Mouse (Mus musculus): Measurements from ENCODE around the gene Neurl4. TPM values are rescaled to one million over a fixed set of nuclear protein-coding genes. Genes with fewer than 3 reads are reported as not detected.

Neurl4 gene
- polyA plus RNA-seq, 1 experiment, result 23.9 TPM

DNA sequence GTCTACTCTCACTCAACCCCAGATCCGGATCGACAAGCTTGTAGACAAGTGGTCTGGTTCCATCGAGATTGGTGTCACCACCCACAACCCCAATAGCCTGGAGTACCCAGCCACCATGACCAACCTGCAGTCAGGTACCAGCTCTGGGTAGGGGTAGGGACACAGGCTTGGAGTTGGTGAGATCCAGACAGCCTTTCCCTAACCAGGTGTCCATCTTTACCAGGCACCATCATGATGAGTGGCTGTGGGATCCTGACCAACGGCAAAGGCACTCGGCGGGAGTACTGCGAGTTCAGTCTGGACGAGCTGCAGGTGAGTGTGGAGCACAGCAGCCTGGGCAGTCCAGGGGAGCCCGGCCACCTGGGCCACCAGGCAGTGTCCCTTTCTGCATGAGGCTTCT lies 3.4 kb downstream of the Neurl4 start:
- 95% methylated on average over 9 of the region's 9 CpGs for WGBS
- Histone ChIP-seq H3K36me3 (ENCODE audit: control insufficient read depth, insufficient read depth, low read length) (peaks cover 50% of the 10 kb centered on the region), H3K27me3 (ENCODE audit: control insufficient read depth, insufficient read depth, low read length) (no peaks in the 10 kb centered on the region), H3K27ac (ENCODE audit: insufficient read depth, low read depth, low read length) (no peak overlapping the region), H3K4me1 (ENCODE audit: control insufficient read depth, insufficient read depth, insufficient read length, low read length) (peaks cover 13% of the 10 kb centered on the region), H3K4me3 (ENCODE audit: low read depth, low read length) (no peak overlapping the region)
- TF ChIP-seq CTCF (IDR thresholded peaks at IDR 0.05; ENCODE audit: extremely low read depth, insufficient read length, insufficient replicate concordance, low read depth, low read length) (no peak), POLR2A (IDR thresholded peaks at IDR 0.05; ENCODE audit: low read depth, low read length) (no peak)

DNA sequence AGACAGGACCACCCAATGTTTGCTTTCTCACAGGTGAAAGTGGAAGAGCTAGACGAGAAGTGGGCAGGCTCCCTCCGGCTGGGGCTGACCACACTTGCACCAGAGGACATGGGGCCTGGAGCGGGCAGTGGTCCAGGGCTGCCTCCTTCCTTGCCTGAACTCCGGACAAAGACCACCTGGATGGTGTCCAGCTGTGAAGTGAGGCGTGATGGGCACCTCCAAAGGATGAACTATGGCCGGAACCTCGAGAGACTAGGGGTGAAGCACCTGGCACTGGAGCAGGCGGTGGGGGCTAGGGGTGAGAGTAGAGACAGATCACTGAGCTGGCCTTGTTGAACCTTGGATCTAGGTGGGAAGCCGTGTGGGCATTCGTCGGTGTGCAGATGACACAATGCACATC lies 7.8 kb downstream of the Neurl4 start:
- 88% methylated on average over 11 of the region's 11 CpGs for WGBS

DNA sequence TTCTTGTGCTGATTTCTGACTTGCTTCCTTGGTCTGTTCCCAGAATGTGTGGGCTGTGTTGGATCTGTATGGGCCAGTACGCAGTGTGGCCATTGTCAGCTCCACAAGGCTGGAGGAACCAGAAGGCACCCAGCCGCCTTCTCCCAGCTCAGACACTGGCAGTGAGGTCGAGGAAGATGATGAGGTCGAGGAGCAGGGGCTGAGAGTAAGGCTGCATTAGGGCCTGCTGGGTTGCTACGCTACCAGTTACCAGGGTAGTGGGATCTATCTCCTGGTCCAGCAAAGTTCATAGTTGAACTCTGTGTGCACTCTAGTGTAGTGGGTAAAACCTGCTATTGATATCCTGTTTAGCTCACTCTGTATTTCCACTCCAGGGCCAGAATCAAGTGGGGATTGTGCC lies 8.3 kb downstream of the Neurl4 start:
- Histone ChIP-seq H3K27ac (ENCODE audit: insufficient read depth, low read depth, low read length) (no peak overlapping the region), H3K27me3 (ENCODE audit: control insufficient read depth, insufficient read depth, low read length) (no peaks in the 10 kb centered on the region), H3K36me3 (ENCODE audit: control insufficient read depth, insufficient read depth, low read length) (peaks cover 74% of the 10 kb centered on the region), H3K4me3 (ENCODE audit: low read depth, low read length) (no peak overlapping the region), H3K4me1 (ENCODE audit: control insufficient read depth, insufficient read depth, insufficient read length, low read length) (peaks cover 3% of the 10 kb centered on the region; the same call in 1 of the 2 replicates)
- 87% methylated on average over 5 of the region's 5 CpGs for WGBS
- no peak for TF ChIP-seq POLR2A (IDR thresholded peaks at IDR 0.05; ENCODE audit: low read depth, low read length)
- no peak for TF ChIP-seq CTCF (IDR thresholded peaks at IDR 0.05; ENCODE audit: extremely low read depth, insufficient read length, insufficient replicate concordance, low read depth, low read length)

More for the DNA sequence above, 7.8 kb downstream of the Neurl4 start:
- Histone ChIP-seq H3K4me1 (ENCODE audit: control insufficient read depth, insufficient read depth, insufficient read length, low read length) (peaks cover 3% of the 10 kb centered on the region; the same call in 1 of the 2 replicates), H3K27ac (ENCODE audit: insufficient read depth, low read depth, low read length) (no peak overlapping the region), H3K36me3 (ENCODE audit: control insufficient read depth, insufficient read depth, low read length) (peaks cover 79% of the 10 kb centered on the region), H3K27me3 (ENCODE audit: control insufficient read depth, insufficient read depth, low read length) (no peaks in the 10 kb centered on the region), H3K4me3 (ENCODE audit: low read depth, low read length) (no peak overlapping the region)
- TF ChIP-seq CTCF (IDR thresholded peaks at IDR 0.05; ENCODE audit: extremely low read depth, insufficient read length, insufficient replicate concordance, low read depth, low read length), result no peak
- TF ChIP-seq POLR2A (IDR thresholded peaks at IDR 0.05; ENCODE audit: low read depth, low read length), result no peak

GRCm38 (mm10) chr11:69910177-69910576 lies 9.3 kb downstream of the Neurl4 start:
- peaks cover 9% of the 10 kb centered on the region for H3K4me1 ChIP-seq (ENCODE audit: control insufficient read depth, insufficient read depth, insufficient read length, low read length)

GRCm38 (mm10) chr11:69910781-69911560 lies 10.1 kb downstream of the Neurl4 start:
- WGBS, result 77% methylated on average over 17 of the region's 17 CpGs
- H3K27ac ChIP-seq (ENCODE audit: insufficient read depth, low read depth, low read length), result peak overlapping the region; percentile 52; the same call in 1 of the 2 replicates

More at GRCm38 (mm10) chr11:69910177-69910576, 9.3 kb downstream of the Neurl4 start:
- no peak overlapping the region for H3K27ac ChIP-seq (ENCODE audit: insufficient read depth, low read depth, low read length)
- H3K27me3 ChIP-seq (ENCODE audit: control insufficient read depth, insufficient read depth, low read length), result no peaks in the 10 kb centered on the region
- WGBS, result 89% methylated on average over 8 of the region's 8 CpGs
- TF ChIP-seq CTCF (IDR thresholded peaks at IDR 0.05; ENCODE audit: extremely low read depth, insufficient read length, insufficient replicate concordance, low read depth, low read length) (no peak), POLR2A (IDR thresholded peaks at IDR 0.05; ENCODE audit: low read depth, low read length) (no peak)
- H3K4me3 ChIP-seq (ENCODE audit: low read depth, low read length), result no peak overlapping the region
- peaks cover 72% of the 10 kb centered on the region for H3K36me3 ChIP-seq (ENCODE audit: control insufficient read depth, insufficient read depth, low read length)

DNA sequence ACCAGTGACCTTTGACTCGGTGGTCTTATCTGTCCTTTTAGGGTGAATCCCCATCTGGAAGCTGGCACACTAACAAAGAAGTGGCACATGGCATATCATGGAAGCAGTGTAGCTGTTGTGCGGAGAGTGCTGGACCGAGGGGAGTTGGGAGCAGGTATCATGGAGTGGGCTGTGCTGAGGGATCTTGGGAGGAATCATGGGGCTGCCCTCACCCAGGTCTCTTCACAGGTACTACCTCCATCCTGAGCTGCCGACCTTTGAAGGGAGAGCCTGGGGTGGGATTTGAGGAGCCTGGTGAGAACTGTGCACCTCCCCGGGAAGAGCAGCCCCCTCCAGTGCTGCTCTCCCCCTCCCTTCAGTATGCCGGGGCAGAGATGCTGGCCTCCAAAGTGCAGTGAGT lies 10.8 kb downstream of the Neurl4 start:
- H3K36me3 ChIP-seq (ENCODE audit: control insufficient read depth, insufficient read depth, low read length), result peaks cover 68% of the 10 kb centered on the region
- WGBS, result 83% methylated on average over 6 of the region's 6 CpGs
- peak overlapping the region; percentile 52; the same call in 1 of the 2 replicates for H3K27ac ChIP-seq (ENCODE audit: insufficient read depth, low read depth, low read length)

More at GRCm38 (mm10) chr11:69910781-69911560, 10.1 kb downstream of the Neurl4 start:
- no peaks in the 10 kb centered on the region for H3K27me3 ChIP-seq (ENCODE audit: control insufficient read depth, insufficient read depth, low read length)
- peaks cover 9% of the 10 kb centered on the region for H3K4me1 ChIP-seq (ENCODE audit: control insufficient read depth, insufficient read depth, insufficient read length, low read length)
- TF ChIP-seq CTCF (IDR thresholded peaks at IDR 0.05; ENCODE audit: extremely low read depth, insufficient read length, insufficient replicate concordance, low read depth, low read length) (no peak), POLR2A (IDR thresholded peaks at IDR 0.05; ENCODE audit: low read depth, low read length) (no peak)
- H3K36me3 ChIP-seq (ENCODE audit: control insufficient read depth, insufficient read depth, low read length), result peaks cover 70% of the 10 kb centered on the region
- peak overlapping the region; percentile 45 for H3K4me3 ChIP-seq (ENCODE audit: low read depth, low read length)

More for the DNA sequence above, 10.8 kb downstream of the Neurl4 start:
- TF ChIP-seq POLR2A (IDR thresholded peaks at IDR 0.05; ENCODE audit: low read depth, low read length), result no peak
- no peak for TF ChIP-seq CTCF (IDR thresholded peaks at IDR 0.05; ENCODE audit: extremely low read depth, insufficient read length, insufficient replicate concordance, low read depth, low read length)
- H3K27me3 ChIP-seq (ENCODE audit: control insufficient read depth, insufficient read depth, low read length), result no peaks in the 10 kb centered on the region
- H3K4me3 ChIP-seq (ENCODE audit: low read depth, low read length), result peak overlapping the region; percentile 45
- peaks cover 9% of the 10 kb centered on the region for H3K4me1 ChIP-seq (ENCODE audit: control insufficient read depth, insufficient read depth, insufficient read length, low read length)

Data from small intestine, adult 2 months (tissue).